Mouse (Mus musculus) neural tube, embryonic 15.5 days (tissue): ENCODE measurements around the gene N4bp1. TPM values are rescaled to one million over a fixed set of nuclear protein-coding genes. Genes with fewer than 3 reads are reported as not detected.

Source experiments
- ATAC-seq: fragments of 200-750 bp; cut with Nextera tagmentation; 2 replicates; pipeline ENCODE4 v1.8.0; 2017; ENCODE audit warnings: mild to moderate bottlenecking, moderate TSS enrichment, moderate library complexity; ENCODE audit not compliant: low FRiP score
- H3K27ac ChIP-seq: fragments of 300-500 bp; sonication (generic); replicated peaks from 2 replicates; pipeline ENCODE4 v1.5.1; 2015; ENCODE audit warnings: mild to moderate bottlenecking, inconsistent platforms
- H3K27me3 ChIP-seq: fragments of 300-500 bp; sonication (generic); replicated peaks from 2 replicates; pipeline ENCODE4 v1.6.1; 2015; ENCODE audit warnings: inconsistent platforms
- H3K36me3 ChIP-seq: fragments of 300-500 bp; sonication (generic); 2 replicates; pipeline ENCODE4 v1.6.1; 2015; ENCODE audit warnings: inconsistent platforms
- H3K4me1 ChIP-seq: fragments of 300-500 bp; sonication (generic); 2 replicates; pipeline ENCODE4 v1.6.1; 2015; ENCODE audit warnings: inconsistent platforms
- H3K4me2 ChIP-seq: fragments of 300-500 bp; sonication (generic); 2 replicates; pipeline ENCODE4 v1.6.1; 2015; ENCODE audit warnings: inconsistent platforms, mild to moderate bottlenecking, moderate library complexity
- H3K4me3 ChIP-seq: fragments of 300-500 bp; sonication (generic); replicated peaks from 2 replicates; pipeline ENCODE4 v1.5.1; 2015; ENCODE audit warnings: mild to moderate bottlenecking, inconsistent platforms
- H3K9ac ChIP-seq: fragments of 300-500 bp; sonication (generic); replicated peaks from 2 replicates; pipeline ENCODE4 v1.6.1; 2015; ENCODE audit warnings: mild to moderate bottlenecking, inconsistent platforms
- H3K9me3 ChIP-seq: fragments of 300-500 bp; sonication (generic); replicated peaks from 2 replicates; pipeline ENCODE4 v1.6.1; 2016; ENCODE audit warnings: inconsistent platforms
- WGBS: fragments of 180-500 bp; shearing (Covaris S2); methylation state at CpG from one replicate; pipeline ENCODE4 v1.1.7; 2015; ENCODE audit warnings: mixed read lengths; 5-methylcytosine and 5-hydroxymethylcytosine counted together
- polyA plus RNA-seq: library from polyadenylated mRNA; unstranded; fragments of >200 nt; fragmentation: Nextera tagmentation; extraction: Ambion mirVana; gene quantifications from 2 replicates; pipeline ENCODE4 v1.2.1, GENCODE M21; 2015

The N4bp1 gene
- polyA plus RNA-seq, 1 experiment from 2014 or later: 8.7 TPM

GRCm38 (mm10) chr8:86779207-86779606, 105.9 kb downstream of the N4bp1 start:
- ATAC-seq: no peak
- H3K9ac ChIP-seq: no peak overlapping the region
- H3K4me3 ChIP-seq: no peak overlapping the region
- no peak overlapping the region for H3K4me2 ChIP-seq
- H3K36me3 ChIP-seq: no peaks in the 10 kb centered on the region
- no peaks in the 10 kb centered on the region for H3K4me1 ChIP-seq
- H3K27me3 ChIP-seq: no peaks in the 10 kb centered on the region
- 75% methylated on average over 8 of the region's 8 CpGs for WGBS
- no peak overlapping the region for H3K27ac ChIP-seq
- no peaks in the 10 kb centered on the region for H3K9me3 ChIP-seq

- Histone ChIP-seq H3K9me3 (no peaks in the 10 kb centered on the region), H3K9ac (no peak overlapping the region), H3K27ac (no peak overlapping the region), H3K4me1 (0 out of 2 replicates have a peak, but pooled peaks cover 3% of the 10 kb centered on the region), H3K27me3 (no peaks in the 10 kb centered on the region), H3K4me2 (no peak overlapping the region), H3K4me3 (no peak overlapping the region), H3K36me3 (no peaks in the 10 kb centered on the region)
- ATAC-seq: no peak
- WGBS: 86% methylated on average over 1 of the region's 1 CpGs
Observed at GRCm38 (mm10) chr8:86769945-86770715, 114.9 kb downstream of the N4bp1 start.

- no peaks in the 10 kb centered on the region for H3K9me3 ChIP-seq
- no peak overlapping the region for H3K4me3 ChIP-seq
- H3K27me3 ChIP-seq: no peaks in the 10 kb centered on the region
- 0 out of 2 replicates have a peak, but pooled peaks cover 3% of the 10 kb centered on the region for H3K4me1 ChIP-seq
- ATAC-seq: no peak
- no peak overlapping the region for H3K4me2 ChIP-seq
- H3K36me3 ChIP-seq: no peaks in the 10 kb centered on the region
- WGBS: 81% methylated on average over 5 of the region's 5 CpGs
- no peak overlapping the region for H3K27ac ChIP-seq
- no peak overlapping the region for H3K9ac ChIP-seq
Observed at GRCm38 (mm10) chr8:86768499-86768898, 116.6 kb downstream of the N4bp1 start.

GRCm38 (mm10) chr8:86766548-86767211, 118.4 kb downstream of the N4bp1 start:
- ATAC-seq: no peak
- Histone ChIP-seq H3K27me3 (no peaks in the 10 kb centered on the region), H3K4me2 (no peak overlapping the region), H3K27ac (no peak overlapping the region), H3K4me3 (no peak overlapping the region), H3K36me3 (no peaks in the 10 kb centered on the region), H3K9me3 (no peaks in the 10 kb centered on the region), H3K9ac (no peak overlapping the region), H3K4me1 (0 out of 2 replicates have a peak, but pooled peaks cover 3% of the 10 kb centered on the region)
- 88% methylated on average over 9 of the region's 9 CpGs for WGBS

- Histone ChIP-seq H3K9me3 (no peaks in the 10 kb centered on the region), H3K4me1 (0 out of 2 replicates have a peak, but pooled peaks cover 3% of the 10 kb centered on the region), H3K27me3 (no peaks in the 10 kb centered on the region), H3K4me3 (no peak overlapping the region), H3K27ac (no peak overlapping the region), H3K4me2 (no peak overlapping the region), H3K9ac (no peak overlapping the region), H3K36me3 (no peaks in the 10 kb centered on the region)
- no peak for ATAC-seq
- WGBS: 94% methylated on average over 8 of the region's 8 CpGs
Observed at GRCm38 (mm10) chr8:86765669-86766068, 119.4 kb downstream of the N4bp1 start.

GRCm38 (mm10) chr8:86765155-86765554, 119.9 kb downstream of the N4bp1 start:
- no peak for ATAC-seq
- Histone ChIP-seq H3K4me2 (no peak overlapping the region), H3K9me3 (no peaks in the 10 kb centered on the region), H3K36me3 (no peaks in the 10 kb centered on the region), H3K4me1 (0 out of 2 replicates have a peak, but pooled peaks cover 3% of the 10 kb centered on the region), H3K27me3 (no peaks in the 10 kb centered on the region), H3K9ac (no peak overlapping the region), H3K27ac (no peak overlapping the region), H3K4me3 (no peak overlapping the region)
- 92% methylated on average over 10 of the region's 10 CpGs for WGBS

- Histone ChIP-seq H3K36me3 (no peaks in the 10 kb centered on the region), H3K4me1 (0 out of 2 replicates have a peak, but pooled peaks cover 3% of the 10 kb centered on the region), H3K9me3 (no peaks in the 10 kb centered on the region), H3K4me2 (no peak overlapping the region), H3K27me3 (no peaks in the 10 kb centered on the region), H3K4me3 (no peak overlapping the region), H3K9ac (no peak overlapping the region), H3K27ac (no peak overlapping the region)
- 71% methylated on average over 5 of the region's 5 CpGs for WGBS
- ATAC-seq: no peak
Observed at GRCm38 (mm10) chr8:86762806-86763205, 122.3 kb downstream of the N4bp1 start.

- Histone ChIP-seq H3K4me1 (peaks cover 6% of the 10 kb centered on the region), H3K27ac (no peak overlapping the region), H3K27me3 (no peaks in the 10 kb centered on the region), H3K4me3 (no peak overlapping the region), H3K9ac (no peak overlapping the region), H3K36me3 (no peaks in the 10 kb centered on the region), H3K9me3 (no peaks in the 10 kb centered on the region), H3K4me2 (no peak overlapping the region)
- no peak for ATAC-seq
- 85% methylated on average over 6 of the region's 6 CpGs for WGBS
Observed at GRCm38 (mm10) chr8:86760746-86761145, 124.3 kb downstream of the N4bp1 start.

GRCm38 (mm10) chr8:86759090-86759491, 126.0 kb downstream of the N4bp1 start:
- Histone ChIP-seq H3K4me3 (no peak overlapping the region), H3K36me3 (no peaks in the 10 kb centered on the region), H3K4me2 (no peak overlapping the region), H3K27ac (no peak overlapping the region), H3K9me3 (no peaks in the 10 kb centered on the region), H3K4me1 (peaks cover 6% of the 10 kb centered on the region), H3K9ac (no peak overlapping the region), H3K27me3 (no peaks in the 10 kb centered on the region)
- ATAC-seq: no peak
- 51% methylated on average over 4 of the region's 4 CpGs for WGBS

- Histone ChIP-seq H3K4me1 (peaks cover 6% of the 10 kb centered on the region), H3K36me3 (no peaks in the 10 kb centered on the region), H3K27me3 (no peaks in the 10 kb centered on the region), H3K4me2 (no peak overlapping the region), H3K9me3 (no peaks in the 10 kb centered on the region), H3K27ac (no peak overlapping the region), H3K4me3 (no peak overlapping the region), H3K9ac (no peak overlapping the region)
- ATAC-seq: no peak
- WGBS: 87% methylated on average over 3 of the region's 3 CpGs
Observed at GRCm38 (mm10) chr8:86758651-86759050, 126.4 kb downstream of the N4bp1 start.
